Mouse (Mus musculus) cerebellum, adult 2 months (tissue): Measurements from ENCODE around the gene Gm26661. TPM values are rescaled to one million over a fixed set of nuclear protein-coding genes. Genes with fewer than 3 reads are reported as not detected.

Experiments
- DNase-seq, 2 experiments: peaks; one replicate each; pipeline ENCODE4 v3.0.0; 2021
- H3K27ac ChIP-seq: fragments of 200-500 bp; 2 replicates; pipeline ENCODE4 v1.5.1; 2012; ENCODE audit warnings: low read length, control low read depth, inconsistent platforms; ENCODE audit not compliant: insufficient read depth
- H3K27me3 ChIP-seq: fragments of 200-500 bp; 2 replicates; pipeline ENCODE4 v1.6.1; 2012; ENCODE audit warnings: inconsistent platforms, mild to moderate bottlenecking, low read length, moderate library complexity; ENCODE audit not compliant: control insufficient read depth, insufficient read depth
- H3K4me1 ChIP-seq: fragments of 200-500 bp; 2 replicates; pipeline ENCODE4 v1.6.1; 2011; ENCODE audit warnings: low read length; ENCODE audit not compliant: control insufficient read depth, insufficient read depth
- H3K4me3 ChIP-seq: fragments of 200-500 bp; replicated peaks from 2 replicates; pipeline ENCODE3; 2011; ENCODE audit warnings: mild to moderate bottlenecking, low read depth, low read length, control low read depth; ENCODE audit not compliant: insufficient read depth
- CTCF ChIP-seq: fragments of 200-500 bp; IDR thresholded peaks from 2 replicates; pipeline ENCODE4 v1.5.1; 2011; ENCODE audit warnings: low read depth, mild to moderate bottlenecking, control low read depth, low read length, moderate library complexity, borderline replicate concordance; ENCODE audit not compliant: insufficient read depth
- POLR2A ChIP-seq: fragments of 200-500 bp; IDR thresholded peaks from 2 replicates; pipeline ENCODE4 v1.6.1; 2011; ENCODE audit warnings: low read length, control low read depth, borderline replicate concordance; ENCODE audit not compliant: insufficient read depth
- WGBS: fragments of 180-500 bp; shearing (Covaris S2); methylation state at CpG from one replicate; pipeline ENCODE4 v1.1.7; 2018; 5-methylcytosine and 5-hydroxymethylcytosine counted together
- polyA plus RNA-seq: library from polyadenylated mRNA; depleted of rRNA; stranded (reverse); fragments of >200 nt; gene quantifications from 2 replicates; pipeline ENCODE4 v1.2.3, GENCODE M21; 2012; rRNA removed

Gene Gm26661
- polyA plus RNA-seq, 1 experiment, result not detected

- H3K4me1 ChIP-seq, result peaks cover 13% of the 10 kb centered on the region
- DNase-seq, result no peak
- WGBS, result 65% methylated on average over 10 of the region's 10 CpGs
Observed at GRCm38 (mm10) chr14:7826151-7826937, 35.0 kb downstream of the Gm26661 start.

GRCm38 (mm10) chr14:7829181-7829580 is 37.8 kb downstream of the Gm26661 start:
- Histone ChIP-seq H3K4me3 (no peak overlapping the region), H3K27ac (no peak overlapping the region), H3K27me3 (no peaks in the 10 kb centered on the region), H3K4me1 (peaks cover 28% of the 10 kb centered on the region)
- TF ChIP-seq POLR2A (no peak), CTCF (no peak)
- 94% methylated on average over 2 of the region's 2 CpGs for WGBS
- no peak for DNase-seq

More at GRCm38 (mm10) chr14:7826151-7826937, 35.0 kb downstream of the Gm26661 start:
- no peaks in the 10 kb centered on the region for H3K27me3 ChIP-seq
- TF ChIP-seq CTCF (no peak), POLR2A (no peak)
- H3K4me3 ChIP-seq, result no peak overlapping the region
- H3K27ac ChIP-seq, result no peak overlapping the region

DNA sequence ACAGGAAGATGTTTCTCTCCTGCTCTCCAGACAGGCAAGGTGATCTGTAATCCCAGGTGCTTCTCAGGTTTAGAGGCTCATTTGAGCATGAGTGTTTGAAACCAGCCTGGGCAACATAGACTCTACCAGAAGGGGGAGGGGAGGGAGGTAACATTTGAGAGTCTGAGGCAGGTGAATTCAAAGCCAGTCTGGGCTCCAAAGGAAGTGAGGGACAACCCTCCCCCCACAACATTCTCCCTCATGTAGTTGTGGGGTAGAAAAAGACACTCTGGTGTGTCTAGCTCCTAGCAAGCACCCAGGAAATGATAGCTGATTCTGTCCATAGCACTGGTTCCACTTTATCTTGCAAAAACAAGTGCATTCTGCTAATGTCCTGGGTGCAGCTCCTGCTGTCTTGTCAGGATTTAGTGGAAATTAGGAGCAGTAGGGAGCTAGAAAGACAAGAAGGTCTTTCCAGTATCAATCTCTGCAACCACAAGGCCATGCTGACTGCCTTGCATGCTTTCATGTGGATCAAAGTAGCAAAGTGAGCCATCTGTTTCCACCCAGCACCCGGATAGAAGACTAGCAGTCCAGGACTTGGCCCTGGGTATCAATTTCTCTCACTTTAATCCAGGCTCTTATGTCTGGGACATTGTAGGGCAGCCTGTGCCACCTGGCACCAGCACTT is 40.5 kb downstream of the Gm26661 start:
- peak; percentile 52 to 75 for DNase-seq
- H3K27ac ChIP-seq, result peak overlapping the region; percentile 45; the same call in 1 of the 2 replicates
- H3K4me1 ChIP-seq, result peaks cover 16% of the 10 kb centered on the region
- no peak overlapping the region for H3K4me3 ChIP-seq
- no peaks in the 10 kb centered on the region for H3K27me3 ChIP-seq
- WGBS, result 9% methylated on average over 1 of the region's 1 CpGs
- TF ChIP-seq POLR2A (no peak), CTCF (no peak)

GRCm38 (mm10) chr14:7832440-7832783 is 41.0 kb downstream of the Gm26661 start:
- no peak for DNase-seq
- Histone ChIP-seq H3K4me3 (no peak overlapping the region), H3K27ac (no peak overlapping the region), H3K27me3 (no peaks in the 10 kb centered on the region), H3K4me1 (peaks cover 16% of the 10 kb centered on the region)
- 92% methylated on average over 5 of the region's 5 CpGs for WGBS
- TF ChIP-seq CTCF, result no peak
- TF ChIP-seq POLR2A, result no peak

GRCm38 (mm10) chr14:7833458-7833857 is 42.1 kb downstream of the Gm26661 start:
- no peak overlapping the region for H3K27ac ChIP-seq
- no peaks in the 10 kb centered on the region for H3K27me3 ChIP-seq
- peaks cover 16% of the 10 kb centered on the region for H3K4me1 ChIP-seq
- H3K4me3 ChIP-seq, result no peak overlapping the region
- WGBS, result 73% methylated on average over 4 of the region's 4 CpGs
- no peak for TF ChIP-seq CTCF
- no peak for TF ChIP-seq POLR2A
- no peak for DNase-seq

GRCm38 (mm10) chr14:7838564-7839089 is 47.2 kb downstream of the Gm26661 start:
- Histone ChIP-seq H3K4me3 (no peak overlapping the region), H3K27ac (no peak overlapping the region), H3K4me1 (peaks cover 9% of the 10 kb centered on the region), H3K27me3 (no peaks in the 10 kb centered on the region)
- DNase-seq, result no peak
- no peak for TF ChIP-seq POLR2A
- WGBS, result 60% methylated on average over 5 of the region's 5 CpGs

DNA sequence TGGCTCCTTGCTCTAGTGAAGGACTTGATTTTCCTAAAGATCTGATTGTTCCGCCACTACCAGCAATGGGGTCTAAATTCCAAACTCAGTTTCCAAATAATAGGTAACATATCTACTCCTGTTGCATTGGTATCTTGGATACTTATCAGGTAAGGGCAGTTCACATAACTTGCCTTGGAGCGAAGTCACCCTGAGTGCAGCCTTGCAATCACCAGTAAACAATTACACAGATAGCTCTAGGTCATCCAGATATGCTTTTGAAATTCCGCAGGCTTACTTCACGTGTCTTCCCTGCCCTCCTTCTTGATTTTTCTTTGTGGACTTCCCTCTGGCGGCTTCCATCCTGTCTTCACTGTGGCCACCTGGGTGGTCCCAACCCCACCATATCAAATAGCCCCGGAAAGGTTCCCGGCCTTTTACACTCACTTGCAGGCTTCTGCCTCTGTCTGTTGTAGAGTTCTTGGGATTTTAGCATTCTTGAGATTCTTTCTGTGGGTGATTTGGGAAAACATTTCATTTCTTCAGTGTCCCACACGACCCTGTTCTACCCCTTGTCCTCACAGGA is 48.6 kb downstream of the Gm26661 start:
- TF ChIP-seq POLR2A (no peak), CTCF (no peak)
- no peak for DNase-seq
- Histone ChIP-seq H3K27ac (no peak overlapping the region), H3K27me3 (no peaks in the 10 kb centered on the region), H3K4me3 (no peak overlapping the region), H3K4me1 (peaks cover 9% of the 10 kb centered on the region)
- WGBS, result 85% methylated on average over 8 of the region's 8 CpGs

Other genes with a start within 250 kb of the Gm26661 start
- gene Gm3558, start 223.0 kb upstream of the Gm26661 start, polyA plus RNA-seq, result 3.1 and 3.2 TPM in 2 replicates
- not detected in 2 replicates for gene Gm10338, start 196.0 kb upstream of the Gm26661 start, polyA plus RNA-seq
- not detected in 2 replicates for gene Gm10128, start 147.6 kb upstream of the Gm26661 start, polyA plus RNA-seq
- 32.7 and 33.0 TPM in 2 replicates for gene Flnb, start 26.4 kb downstream of the Gm26661 start, polyA plus RNA-seq
- gene Gm45521, start 165.7 kb downstream of the Gm26661 start, polyA plus RNA-seq, result not detected in 2 replicates
- 0.02 TPM in 1 of 2 replicates, not detected in the other for gene Dnase1l3, start 203.0 kb downstream of the Gm26661 start, polyA plus RNA-seq
- gene Abhd6, start 211.3 kb downstream of the Gm26661 start, polyA plus RNA-seq, result 56.0 and 59.1 TPM in 2 replicates